Mouse (Mus musculus): ENCODE results near the gene H2-T23.

H2-T23 gene

GRCm38 (mm10) chr17:35980363-35980754 is 52.3 kb downstream of the H2-T23 start:
- peak; percentile 73 for DNase-seq

Measured in right cerebral cortex, postnatal 4 days (tissue).